Mouse (Mus musculus): ENCODE results near the gene Tmc4.

DNA sequence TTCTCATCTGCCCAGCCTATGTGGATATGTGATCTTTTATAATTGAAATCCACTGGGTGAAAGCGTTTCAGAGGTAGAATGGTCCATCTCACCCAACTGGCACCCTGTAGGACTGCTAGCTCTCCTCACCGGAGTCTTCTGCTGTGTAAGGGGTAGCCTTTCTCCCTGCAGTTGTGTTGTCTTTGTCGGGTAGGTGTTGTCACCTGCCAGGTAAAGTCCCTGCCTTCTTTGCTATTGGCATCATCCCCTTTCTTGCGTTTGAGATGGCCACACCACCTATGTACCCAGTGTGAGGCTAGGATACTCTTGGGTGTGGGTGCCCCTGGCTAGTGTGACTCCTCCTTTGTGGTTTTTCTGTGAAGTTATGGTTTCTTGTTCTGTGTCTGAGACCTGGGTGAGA is 30.7 kb downstream of the Tmc4 start:
- TF ChIP-seq TAL1 (IDR thresholded peaks at IDR 0.05; ENCODE audit: low read length) (no peak), GATA1 (IDR thresholded peaks at IDR 0.05; ENCODE audit: low read length) (no peak)
